Mouse (Mus musculus) urinary bladder, postnatal 36 days (tissue): Measurements from ENCODE around the gene Minos1.

Experiments
- DNase-seq, 2 experiments: peaks; one replicate each; pipeline ENCODE4 v3.0.0; 2022; ENCODE audit warnings: low spot score in 2 of 2, mixed read lengths in 1 of 2

Gene Minos1

GRCm38 (mm10) chr4:139130701-139131549 lies at the start of gene Minos1:
Gene Minos1, minus strand, starts transcription at chr4:139131113.
- DNase-seq: peak; percentile 94 to 97

DNA sequence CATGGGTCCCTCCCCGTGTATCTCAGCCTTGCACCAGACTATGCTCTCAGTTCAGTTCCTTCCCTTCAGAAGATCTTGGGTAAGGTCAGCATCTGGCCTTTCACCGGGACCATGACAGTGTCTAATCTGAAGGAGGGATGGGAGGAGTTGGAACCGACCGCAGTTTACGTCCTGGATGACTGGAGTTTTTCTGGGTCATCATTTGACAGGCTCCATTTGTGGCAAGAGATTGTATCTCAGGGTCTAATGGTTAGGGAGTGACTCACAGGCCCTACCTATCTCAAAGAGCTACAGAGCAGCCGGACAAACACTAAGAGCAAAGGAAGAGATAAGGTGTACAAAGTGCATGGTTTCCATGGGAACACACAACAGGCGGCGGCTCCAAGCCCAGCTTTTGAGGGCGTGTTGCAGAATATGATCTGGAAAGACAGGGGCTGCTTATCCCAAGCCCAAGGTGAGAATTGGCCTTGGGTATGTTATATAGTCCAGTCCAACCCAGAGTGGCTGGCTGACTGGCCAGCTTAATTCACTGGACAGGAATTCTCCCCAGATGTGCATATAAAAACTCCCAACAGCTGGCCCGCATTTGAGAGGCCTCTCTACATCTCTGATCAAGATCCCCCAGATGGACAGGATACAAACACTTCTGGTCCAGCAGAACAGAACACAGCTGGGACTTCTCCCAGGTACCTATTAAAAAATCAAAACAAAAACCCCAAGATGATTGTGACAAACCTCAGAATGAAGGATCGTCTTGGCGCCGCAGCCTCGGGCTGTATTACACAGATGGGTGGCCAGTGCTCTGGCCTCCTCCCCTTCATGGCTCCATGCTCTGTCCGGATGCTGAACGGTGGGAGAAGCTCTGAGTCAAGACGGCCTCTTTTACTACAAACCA lies 49.1 kb upstream of the Minos1 start:
- peak in 1 of 2 experiments; percentile 68 for DNase-seq

GRCm38 (mm10) chr4:139179218-139179617 lies 48.3 kb upstream of the Minos1 start:
- no peak for DNase-seq

DNA sequence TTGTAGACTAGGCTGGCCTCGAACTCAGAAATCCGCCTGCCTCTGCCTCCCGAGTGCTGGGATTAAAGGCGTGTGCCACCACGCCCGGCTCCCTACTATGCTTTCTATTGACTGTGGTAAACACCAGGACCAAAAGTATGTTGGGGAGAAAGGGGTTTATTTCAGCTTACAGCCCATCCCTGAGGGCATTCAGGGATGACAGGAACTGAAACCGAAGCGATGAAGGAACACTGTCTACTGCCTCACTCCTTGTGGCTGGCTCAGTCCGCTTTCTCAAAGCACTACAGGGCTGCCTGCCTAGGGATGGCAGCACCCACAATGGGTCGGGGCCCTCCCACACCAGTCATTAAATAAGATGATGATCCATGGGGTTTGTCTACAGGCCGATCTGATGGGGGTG lies 47.5 kb upstream of the Minos1 start:
- DNase-seq: no peak

GRCm38 (mm10) chr4:139177921-139178320 lies 47.0 kb upstream of the Minos1 start:
- DNase-seq: no peak

GRCm38 (mm10) chr4:139176023-139176422 lies 45.1 kb upstream of the Minos1 start:
- DNase-seq: peak in 1 of 2 experiments; percentile 47

- peak; percentile 39 to 78 for DNase-seq
Observed at GRCm38 (mm10) chr4:139175061-139175971, 44.4 kb upstream of the Minos1 start.

GRCm38 (mm10) chr4:139169748-139170279 lies 38.9 kb upstream of the Minos1 start:
- no peak for DNase-seq

DNA sequence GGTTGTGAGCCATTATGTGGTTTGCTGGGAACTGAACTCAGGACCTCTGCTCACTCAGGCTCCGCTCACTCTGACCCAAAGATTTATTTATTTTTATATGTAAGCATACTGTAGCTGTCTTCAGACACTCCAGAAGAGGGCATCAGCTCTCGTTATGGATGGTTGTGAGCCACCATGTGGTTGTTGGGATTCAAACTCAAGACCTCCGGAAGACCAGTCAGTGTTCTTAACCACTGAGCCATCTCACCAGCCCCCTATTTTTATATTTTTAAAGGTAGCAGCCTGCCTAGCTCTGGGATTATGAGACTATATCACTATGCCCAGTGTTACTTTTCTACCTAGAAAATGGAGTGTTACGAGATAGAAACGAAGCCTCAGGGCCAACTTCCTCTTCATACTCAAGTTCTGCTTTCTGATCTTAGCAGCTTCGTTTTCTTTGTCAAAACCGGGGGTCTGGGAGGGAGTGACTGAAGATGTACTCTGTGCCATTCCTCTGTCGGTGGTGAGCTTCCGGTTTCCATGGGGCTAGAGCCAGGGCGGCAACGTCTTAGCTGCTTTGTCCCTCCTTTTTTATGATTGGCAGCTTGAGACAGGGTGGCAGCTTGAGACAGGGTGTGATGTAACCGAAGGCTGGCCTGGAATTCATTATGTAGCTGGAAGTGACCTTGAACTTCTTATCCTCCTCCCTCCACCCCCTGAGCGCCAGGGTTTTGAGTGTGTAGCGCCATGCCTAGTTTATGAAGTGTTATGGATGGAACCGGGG lies 38.3 kb upstream of the Minos1 start:
- peak in 1 of 2 experiments; percentile 31 for DNase-seq

DNA sequence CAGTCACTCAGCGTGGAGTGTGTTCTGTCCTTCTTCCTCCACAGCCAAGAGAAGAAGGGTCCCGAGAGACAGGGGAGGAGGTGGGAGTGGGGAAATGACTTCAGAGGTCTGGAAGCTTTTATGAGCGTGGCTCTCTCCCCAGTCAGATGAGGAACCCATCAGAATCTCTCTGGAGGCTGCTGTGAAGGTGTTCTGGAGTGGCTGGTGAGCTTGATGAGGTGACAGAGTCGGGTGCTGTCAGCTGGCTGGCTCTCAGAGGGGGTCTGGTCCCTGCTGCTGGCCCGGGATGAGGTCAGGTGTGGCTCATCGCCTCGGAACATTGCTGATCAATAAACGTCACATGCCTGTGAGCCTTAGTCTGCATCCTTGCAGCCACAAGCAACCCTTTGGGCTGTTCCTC lies 36.2 kb upstream of the Minos1 start:
- no peak for DNase-seq

DNA sequence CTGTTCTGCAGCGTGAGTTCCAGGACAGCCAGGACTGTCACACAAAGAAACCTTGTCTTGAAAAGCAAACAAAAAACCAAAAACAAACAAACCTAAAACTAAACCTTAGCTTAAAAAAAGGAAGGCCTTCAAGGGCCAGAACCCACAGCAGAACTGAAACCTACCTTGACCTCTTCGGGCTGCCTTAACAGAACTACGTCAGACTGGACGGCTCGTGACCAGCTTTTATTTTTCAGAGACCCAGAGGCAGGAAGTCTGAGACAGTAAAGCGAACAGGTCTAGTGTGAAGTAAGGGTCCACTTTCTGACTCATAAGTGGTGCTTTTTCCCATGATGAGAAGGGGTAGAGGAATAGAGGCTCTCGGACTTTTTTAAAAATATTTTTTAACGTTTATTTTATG lies 35.3 kb upstream of the Minos1 start:
- DNase-seq: no peak

DNA sequence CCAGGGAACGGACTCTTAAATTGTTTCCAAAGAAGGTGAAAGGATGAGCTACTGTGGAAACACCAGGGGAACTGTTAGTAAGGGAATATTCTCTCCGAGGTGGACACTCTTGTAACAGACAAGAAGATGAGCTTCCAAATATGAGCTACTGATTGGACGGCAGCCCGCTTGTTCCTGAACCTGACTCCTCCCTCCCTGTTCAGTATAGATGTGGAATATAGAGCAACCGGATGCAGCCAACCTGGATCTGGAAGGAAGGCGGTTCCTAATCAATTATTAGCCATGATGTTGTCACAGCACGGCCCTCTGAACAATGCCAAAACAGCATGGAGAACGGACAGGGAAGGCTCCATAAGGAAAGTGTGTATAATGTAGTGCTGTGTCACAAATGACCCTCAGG lies 34.3 kb upstream of the Minos1 start:
- DNase-seq: no peak

DNA sequence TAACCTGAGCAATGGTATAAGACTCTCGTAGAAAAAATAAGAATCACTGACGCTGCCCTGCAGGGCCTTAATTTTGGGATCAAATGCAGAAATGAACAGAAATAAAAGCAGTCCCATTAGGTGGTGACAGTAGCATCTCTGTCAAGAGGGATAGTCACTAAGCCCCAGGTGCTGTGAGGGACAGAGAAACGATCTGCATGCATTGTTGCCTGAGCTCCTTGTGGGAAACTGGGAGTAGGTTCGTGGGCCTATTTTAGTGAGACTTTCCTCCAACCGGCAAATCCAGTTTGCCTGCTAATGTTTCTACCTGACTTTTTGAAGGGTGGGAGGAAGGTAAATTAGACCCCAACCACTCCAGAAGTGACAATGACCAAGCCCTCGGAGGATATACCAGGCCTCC lies 33.2 kb upstream of the Minos1 start:
- no peak for DNase-seq

GRCm38 (mm10) chr4:139161076-139161475 lies 30.2 kb upstream of the Minos1 start:
- DNase-seq: no peak

DNA sequence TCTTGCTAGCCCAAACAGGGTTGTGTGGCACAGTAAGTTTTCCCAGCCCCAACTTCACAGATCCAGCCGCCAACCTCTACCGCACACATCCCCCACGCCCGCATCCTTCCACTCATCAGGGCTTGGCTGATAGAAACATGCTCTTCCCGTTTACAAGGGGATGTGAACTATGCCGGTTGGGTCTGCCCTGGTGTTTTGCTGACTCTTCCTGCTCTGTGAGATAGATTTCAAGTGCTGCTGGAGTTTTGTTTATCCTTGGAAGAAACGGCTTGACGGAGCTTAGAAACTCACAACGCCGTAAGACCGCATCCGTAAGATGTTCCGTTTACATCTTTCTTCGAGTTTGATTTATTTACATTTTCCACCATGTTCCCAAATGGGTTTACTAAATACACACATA lies 27.4 kb upstream of the Minos1 start:
- no peak for DNase-seq

- DNase-seq: no peak
Observed at GRCm38 (mm10) chr4:139156538-139156937, 25.6 kb upstream of the Minos1 start.

DNA sequence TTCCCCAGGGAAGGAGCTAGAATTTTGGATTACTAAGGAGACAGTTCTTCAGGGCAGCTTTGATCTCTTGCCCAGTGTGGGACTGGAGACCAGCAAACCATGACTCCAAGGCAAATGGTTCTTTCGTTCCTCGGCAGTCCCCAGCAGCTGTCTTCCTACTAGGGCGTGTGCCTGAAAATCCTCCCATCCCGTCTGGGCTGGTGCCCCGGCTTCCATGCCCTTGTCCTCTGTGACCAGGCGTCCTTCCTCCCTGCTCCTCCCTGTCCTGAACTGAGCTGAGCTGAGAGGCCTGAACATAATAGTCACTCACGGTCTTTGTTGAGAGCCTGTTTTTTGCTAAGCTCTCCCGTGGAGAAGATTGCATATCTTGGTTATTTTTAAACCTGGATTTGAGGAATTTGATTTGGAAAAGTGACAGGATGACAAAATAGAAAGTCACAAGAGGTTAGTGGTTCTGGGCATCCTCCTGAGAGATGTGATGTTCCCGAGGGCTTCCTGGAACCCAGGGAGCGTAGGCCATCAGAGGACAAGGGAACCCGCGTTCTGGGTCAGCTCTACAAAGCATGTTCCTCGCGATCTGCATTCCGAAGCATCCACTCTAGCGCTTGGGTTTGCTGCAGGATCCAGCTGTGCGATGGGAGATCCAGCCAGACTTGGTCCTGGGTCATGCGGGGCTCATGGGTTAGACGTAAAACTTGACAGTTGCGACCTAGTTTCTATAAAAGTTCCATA lies 23.8 kb upstream of the Minos1 start:
- peak; percentile 31 to 36 for DNase-seq

- no peak for DNase-seq
Observed at GRCm38 (mm10) chr4:139151370-139151769, 20.5 kb upstream of the Minos1 start.

DNA sequence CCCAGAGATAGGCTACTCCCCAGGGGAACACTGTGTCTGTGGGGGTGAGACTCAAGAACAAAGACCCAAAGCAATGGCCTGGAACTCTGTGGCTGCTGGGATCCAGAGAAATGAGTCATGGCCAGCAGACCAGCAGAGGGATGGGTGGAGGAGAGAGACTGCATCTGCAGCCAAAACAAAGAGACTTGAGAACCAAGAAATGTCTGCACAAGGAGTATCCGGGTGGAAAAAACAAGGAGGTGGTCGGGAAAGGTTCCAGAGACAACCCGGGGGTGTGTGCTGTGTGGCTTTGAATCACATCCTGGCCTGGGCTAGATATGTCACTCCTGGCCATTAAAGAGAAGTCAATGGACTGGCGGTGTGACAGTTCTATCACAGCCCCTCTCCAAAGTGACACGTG lies 15.8 kb upstream of the Minos1 start:
- peak; percentile 38 to 58 for DNase-seq

- DNase-seq: no peak
Observed at GRCm38 (mm10) chr4:139145156-139145555, 14.2 kb upstream of the Minos1 start.
